Mouse (Mus musculus) megakaryocyte, embryonic 14.5 days (primary cell): ENCODE measurements at regions not wholly inside any gene's neighbourhood (a gene's known extent, or its start where the extent isn't known, plus 50 kb on each side); places are given as distances from the start of the nearest gene placed in this dataset.

Source experiments
- H3K27me3 ChIP-seq: replicated peaks from 2 replicates; pipeline ENCODE3; 2012; ENCODE audit warnings: inconsistent platforms
- H3K36me3 ChIP-seq: replicated peaks from 2 replicates; pipeline ENCODE3; 2012; ENCODE audit warnings: low read length, inconsistent platforms, mixed read lengths
- H3K4me1 ChIP-seq: 2 replicates; pipeline ENCODE4 v1.6.1; 2012; ENCODE audit warnings: inconsistent platforms
- H3K4me3 ChIP-seq: replicated peaks from 2 replicates; pipeline ENCODE3; 2012; ENCODE audit warnings: moderate library complexity, mild to moderate bottlenecking, inconsistent platforms
- H3K9me3 ChIP-seq: 2 replicates; pipeline ENCODE4 v1.6.1; 2012; ENCODE audit warnings: inconsistent platforms
- FLI1 ChIP-seq: IDR thresholded peaks from 2 replicates; pipeline ENCODE4 v1.6.1; 2012; ENCODE audit warnings: low read length, inconsistent platforms, mixed read lengths
- GATA1 ChIP-seq: IDR thresholded peaks from 3 replicates; pipeline ENCODE4 v1.6.1; 2012; ENCODE audit warnings: mixed read lengths, low read length, inconsistent platforms, borderline replicate concordance

GRCm38 (mm10) chr5:76063473-76063872 lies 76.6 kb upstream of the Srd5a3 start:
- no peak for TF ChIP-seq FLI1
- no peak for TF ChIP-seq GATA1
- H3K9me3 ChIP-seq, result no peaks in the 10 kb centered on the region
- H3K27me3 ChIP-seq, result peaks cover 8% of the 10 kb centered on the region
- H3K4me1 ChIP-seq, result peaks cover 48% of the 10 kb centered on the region
- H3K36me3 ChIP-seq, result no peaks in the 10 kb centered on the region
- H3K4me3 ChIP-seq, result peak overlapping the region; percentile 56

DNA sequence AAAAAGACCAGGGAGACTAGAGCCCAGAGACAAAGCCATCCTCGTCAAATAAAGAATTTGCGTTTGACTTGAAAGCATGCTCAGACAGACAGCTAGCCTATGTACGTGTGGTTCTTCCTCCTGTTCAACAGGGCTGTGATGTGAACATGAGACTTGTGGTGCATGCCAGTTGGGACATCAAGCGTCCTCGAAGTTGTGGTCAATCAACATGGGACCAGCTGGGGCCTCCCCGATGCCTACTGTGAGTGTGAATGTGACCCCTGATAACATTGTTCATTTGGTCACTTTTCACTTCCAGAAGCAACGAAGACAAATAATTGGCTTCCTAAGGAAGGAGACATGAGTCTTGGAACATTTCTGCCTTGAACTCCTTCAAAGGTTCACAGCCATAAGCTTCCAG lies 79.8 kb upstream of the Kdr start:
- no peaks in the 10 kb centered on the region for H3K9me3 ChIP-seq
- no peaks in the 10 kb centered on the region for H3K27me3 ChIP-seq
- H3K4me3 ChIP-seq, result no peak overlapping the region
- H3K4me1 ChIP-seq, result peaks cover 25% of the 10 kb centered on the region
- no peak for TF ChIP-seq GATA1
- TF ChIP-seq FLI1, result no peak
- no peaks in the 10 kb centered on the region for H3K36me3 ChIP-seq

DNA sequence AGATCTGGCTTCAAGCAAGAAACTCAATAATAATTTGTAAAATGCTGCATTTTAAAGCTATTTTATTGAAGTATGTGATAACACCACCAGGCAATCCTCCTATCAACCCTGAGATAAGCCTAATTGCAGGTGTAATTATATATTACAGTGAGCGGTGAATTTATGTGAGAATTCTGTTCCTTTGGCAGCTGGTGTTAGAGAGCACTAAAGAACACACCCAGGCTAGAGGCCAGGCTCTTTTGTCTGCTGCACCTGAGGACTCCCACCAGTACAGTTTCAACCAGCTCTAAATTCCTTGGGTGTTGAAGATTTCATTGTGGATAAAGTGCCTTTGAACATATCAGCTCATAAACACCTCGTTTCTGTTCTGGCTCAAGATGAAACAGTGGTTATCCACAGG lies 77.6 kb upstream of the Kdr start:
- Histone ChIP-seq H3K36me3 (no peaks in the 10 kb centered on the region), H3K4me1 (peaks cover 29% of the 10 kb centered on the region), H3K27me3 (no peaks in the 10 kb centered on the region), H3K9me3 (no peaks in the 10 kb centered on the region), H3K4me3 (no peak overlapping the region)
- TF ChIP-seq FLI1, result no peak
- TF ChIP-seq GATA1, result no peak

DNA sequence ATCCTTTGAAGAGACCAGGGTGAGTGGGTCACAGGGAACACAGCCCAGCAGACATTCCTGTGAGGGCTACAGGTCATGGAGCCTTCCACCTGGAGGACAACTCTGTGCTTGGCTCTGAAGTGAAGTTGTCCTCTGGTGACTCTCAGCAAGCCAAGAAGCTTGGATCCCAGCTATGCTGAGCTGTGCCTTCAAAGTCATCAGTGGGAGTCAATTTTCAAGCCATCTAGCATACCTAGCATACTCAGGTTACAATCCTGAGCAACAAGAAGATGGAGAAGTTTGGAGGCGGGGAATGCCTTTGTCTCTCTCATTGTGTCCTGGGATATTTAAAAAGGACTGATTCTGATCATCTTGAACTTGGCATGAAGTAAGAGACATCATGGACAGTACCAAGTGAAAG lies 74.5 kb upstream of the Kdr start:
- TF ChIP-seq FLI1 (no peak), GATA1 (no peak)
- Histone ChIP-seq H3K4me3 (no peak overlapping the region), H3K27me3 (no peaks in the 10 kb centered on the region), H3K36me3 (no peaks in the 10 kb centered on the region), H3K4me1 (peaks cover 38% of the 10 kb centered on the region), H3K9me3 (no peaks in the 10 kb centered on the region)

DNA sequence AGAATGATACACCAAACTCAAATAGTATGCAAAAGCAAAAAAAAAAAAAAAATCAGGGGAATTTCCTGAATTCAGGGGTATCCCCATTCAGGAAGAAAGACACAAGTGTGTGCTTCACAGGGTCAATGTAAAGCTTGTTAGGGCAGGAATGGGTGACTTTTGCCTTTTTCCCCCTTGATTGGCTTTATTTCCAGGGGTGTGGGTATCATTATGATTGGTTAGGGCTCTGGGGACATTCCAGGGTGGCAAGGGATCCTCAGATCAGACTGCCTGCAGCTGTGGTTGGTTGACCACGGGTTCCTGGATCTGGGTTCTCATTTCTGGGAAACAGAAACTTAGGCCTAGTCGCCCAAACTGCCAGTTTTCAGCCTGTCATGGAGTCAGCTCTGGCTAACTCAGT lies 73.4 kb upstream of the Kdr start:
- Histone ChIP-seq H3K36me3 (no peaks in the 10 kb centered on the region), H3K4me3 (no peak overlapping the region), H3K4me1 (peaks cover 38% of the 10 kb centered on the region), H3K9me3 (no peaks in the 10 kb centered on the region), H3K27me3 (no peaks in the 10 kb centered on the region)
- no peak for TF ChIP-seq FLI1
- TF ChIP-seq GATA1, result no peak

- Histone ChIP-seq H3K36me3 (no peaks in the 10 kb centered on the region), H3K9me3 (no peaks in the 10 kb centered on the region), H3K27me3 (no peaks in the 10 kb centered on the region), H3K4me1 (peaks cover 39% of the 10 kb centered on the region), H3K4me3 (peak overlapping the region; percentile 35)
- TF ChIP-seq GATA1, result no peak
- TF ChIP-seq FLI1, result no peak
Observed at GRCm38 (mm10) chr5:76048103-76048874, 70.0 kb upstream of the Kdr start.

GRCm38 (mm10) chr5:76043521-76044510 lies 65.6 kb upstream of the Kdr start:
- H3K9me3 ChIP-seq, result peaks cover 12% of the 10 kb centered on the region

GRCm38 (mm10) chr5:76040454-76041203 lies 62.4 kb upstream of the Kdr start:
- H3K4me1 ChIP-seq, result peaks cover 10% of the 10 kb centered on the region
- peaks cover 12% of the 10 kb centered on the region for H3K9me3 ChIP-seq
- no peak overlapping the region for H3K4me3 ChIP-seq
- H3K36me3 ChIP-seq, result peaks cover 12% of the 10 kb centered on the region
- H3K27me3 ChIP-seq, result no peaks in the 10 kb centered on the region
- TF ChIP-seq FLI1 (no peak), GATA1 (no peak)

More at GRCm38 (mm10) chr5:76043521-76044510, 65.6 kb upstream of the Kdr start:
- Histone ChIP-seq H3K4me3 (no peak overlapping the region), H3K27me3 (no peaks in the 10 kb centered on the region), H3K36me3 (peaks cover 12% of the 10 kb centered on the region), H3K4me1 (peaks cover 25% of the 10 kb centered on the region)
- TF ChIP-seq GATA1 (no peak), FLI1 (no peak)

DNA sequence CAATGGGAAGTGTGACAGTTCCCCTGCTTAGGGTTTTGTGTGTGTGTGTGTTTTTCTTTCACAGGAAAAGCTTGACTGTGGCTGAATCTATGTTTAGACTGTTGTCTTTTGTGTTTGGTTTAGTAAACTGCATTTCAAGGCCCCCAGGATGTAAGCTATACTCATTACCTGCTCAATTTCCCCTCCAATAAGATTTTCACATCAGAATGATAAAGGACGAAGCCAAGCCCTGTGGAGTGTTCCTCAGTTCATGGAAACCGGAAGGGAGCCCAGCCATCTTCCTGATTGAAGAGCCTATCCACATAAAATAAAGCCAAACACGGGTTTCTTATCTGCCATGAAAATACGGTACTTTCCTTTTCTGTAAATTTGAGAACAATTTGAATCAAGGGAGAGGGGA lies 50.5 kb upstream of the Kdr start:
- TF ChIP-seq GATA1 (no peak), FLI1 (no peak)
- H3K27me3 ChIP-seq, result no peaks in the 10 kb centered on the region
- H3K4me1 ChIP-seq, result peaks cover 50% of the 10 kb centered on the region
- H3K36me3 ChIP-seq, result no peaks in the 10 kb centered on the region
- no peaks in the 10 kb centered on the region for H3K9me3 ChIP-seq
- no peak overlapping the region for H3K4me3 ChIP-seq
